Mouse (Mus musculus): ENCODE results near the gene Etv5. TPM values are rescaled to one million over a fixed set of nuclear protein-coding genes. Genes with fewer than 3 reads are reported as not detected.

Etv5 gene
- total RNA-seq, 1 experiment from 2014 or later: 3.3 TPM

- ATAC-seq (replicated peaks; ENCODE audit: low read depth, poor library complexity, severe bottlenecking): no peak
These were observed 85.9 kb downstream of the Etv5 start for GRCm38 (mm10) chr16:22353639-22354038.

GRCm38 (mm10) chr16:22351194-22351593 is 88.3 kb downstream of the Etv5 start:
- no peak for ATAC-seq (replicated peaks; ENCODE audit: low read depth, poor library complexity, severe bottlenecking)

- peak; percentile 91 for ATAC-seq (replicated peaks; ENCODE audit: low read depth, poor library complexity, severe bottlenecking)
These were observed 89.7 kb downstream of the Etv5 start for GRCm38 (mm10) chr16:22349798-22350197.

- no peak for ATAC-seq (replicated peaks; ENCODE audit: low read depth, poor library complexity, severe bottlenecking)
These were observed 90.8 kb downstream of the Etv5 start for GRCm38 (mm10) chr16:22348478-22349270.

GRCm38 (mm10) chr16:22348014-22348413 is 91.5 kb downstream of the Etv5 start:
- ATAC-seq (replicated peaks; ENCODE audit: low read depth, poor library complexity, severe bottlenecking): no peak

GRCm38 (mm10) chr16:22341236-22341671 is 98.3 kb downstream of the Etv5 start:
- no peak for ATAC-seq (replicated peaks; ENCODE audit: low read depth, poor library complexity, severe bottlenecking)

GRCm38 (mm10) chr16:22335781-22336180 is 103.7 kb downstream of the Etv5 start:
- no peak for ATAC-seq (replicated peaks; ENCODE audit: low read depth, poor library complexity, severe bottlenecking)

Other genes starting within 250 kb of the Etv5 start
- 638 and 656 TPM in 2 replicates for gene Tra2b, start 173.7 kb downstream of the Etv5 start, total RNA-seq (2017)
- gene Dgkg, start 217.5 kb upstream of the Etv5 start, total RNA-seq (2017): 5.6 and 5.8 TPM in 2 replicates

Data from common myeloid progenitor, adult 5-6 weeks (primary cell).